Mouse (Mus musculus) thymus, adult 2 months (tissue): ENCODE data around the gene Klhdc9.

Experiments used
- CTCF ChIP-seq: fragments of 200-500 bp; IDR thresholded peaks from 2 replicates; pipeline ENCODE4 v1.5.1; 2012; ENCODE audit warnings: mild to moderate bottlenecking, control low read depth, low read length, moderate library complexity, borderline replicate concordance; ENCODE audit not compliant: control insufficient read depth, poor library complexity, insufficient read depth; ENCODE audit errors: extremely low read depth
- POLR2A ChIP-seq: fragments of 200-500 bp; IDR thresholded peaks from 2 replicates; pipeline ENCODE4 v1.6.1; 2012; ENCODE audit warnings: mild to moderate bottlenecking, low read length, control low read depth, moderate library complexity; ENCODE audit not compliant: control insufficient read depth, poor library complexity, insufficient read depth; ENCODE audit errors: extremely low read depth

DNA sequence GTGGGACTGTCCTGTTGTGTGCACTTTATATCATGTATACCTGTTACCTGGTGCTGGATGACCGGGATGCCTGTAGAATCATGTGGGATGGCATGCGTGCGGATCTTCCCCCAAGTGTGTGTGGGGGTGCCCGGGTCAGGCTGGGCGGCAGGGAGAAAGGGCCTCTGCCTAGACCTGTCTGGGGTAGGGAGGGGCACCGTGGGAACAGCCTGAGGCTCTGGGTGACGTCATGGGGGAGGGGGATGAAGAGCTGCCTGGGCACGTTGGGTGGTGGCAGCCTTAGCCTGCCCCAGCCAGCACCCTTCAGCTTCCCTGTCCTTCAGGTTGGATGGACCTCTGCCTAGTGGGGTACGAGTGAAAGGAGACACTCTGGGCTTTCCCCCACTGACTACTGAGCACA lies 23.8 kb upstream of the Klhdc9 start:
- TF ChIP-seq CTCF (no peak), POLR2A (no peak)
